Mouse (Mus musculus) megakaryocyte progenitor cell, adult 5-6 weeks (primary cell): ENCODE data around the gene Lrtm2. TPM values are rescaled to one million over a fixed set of nuclear protein-coding genes. Genes with fewer than 3 reads are reported as not detected.

Experiments
- ATAC-seq: replicated peaks from 2 replicates; pipeline ENCODE4 v1.8.0; 2016; ENCODE audit warnings: mild to moderate bottlenecking, moderate TSS enrichment, inconsistent platforms; ENCODE audit not compliant: poor library complexity
- total RNA-seq, 2 experiments: library from RNA; stranded (forward) in 1 of 2; stranded (reverse) in 1 of 2; fragments of 157-497, 149-512 nt in 1 of 2; fragments of 200-1000 nt in 1 of 2; gene quantifications; 2 replicates each; pipeline versions ENCODE4 v1.2.3 to v1.2.4; 2015 to 2017

Gene Lrtm2
- total RNA-seq, 2 experiments from 2014 or later = 0.08 to 0.44 TPM

GRCm38 (mm10) chr6:119301310-119301709, 29.3 kb downstream of the Lrtm2 start:
- no peak for ATAC-seq

- ATAC-seq = no peak
Measured at GRCm38 (mm10) chr6:119280761-119281160, 49.8 kb downstream of the Lrtm2 start.

- no peak for ATAC-seq
Measured at GRCm38 (mm10) chr6:119276713-119277112, 53.9 kb downstream of the Lrtm2 start.

Other genes with a start within 250 kb of the Lrtm2 start
- gene Dcp1b, start 155.5 kb downstream of the Lrtm2 start, total RNA-seq (2015) = 12.3 and 12.8 TPM in 2 replicates
- 8.0 and 11.4 TPM in 2 replicates for gene Dcp1b, start 155.5 kb downstream of the Lrtm2 start, total RNA-seq (2017)
- gene Cacna1c, start 134.3 kb downstream of the Lrtm2 start, total RNA-seq (2015) = not detected in 2 replicates
- gene Cacna1c, start 134.3 kb downstream of the Lrtm2 start, total RNA-seq (2017) = 0.07 TPM in 1 of 2 replicates, not detected in the other
- 0.02 and 0.05 TPM in 2 replicates for gene Cacna2d4, start 94.2 kb downstream of the Lrtm2 start, total RNA-seq (2015)
- 0.08 TPM in 1 of 2 replicates, not detected in the other for gene Cacna2d4, start 94.2 kb downstream of the Lrtm2 start, total RNA-seq (2017)
- 57.1 and 64.4 TPM in 2 replicates for gene Adipor2, start 86.9 kb upstream of the Lrtm2 start, total RNA-seq (2015)
- 71.4 and 85.8 TPM in 2 replicates for gene Adipor2, start 86.9 kb upstream of the Lrtm2 start, total RNA-seq (2017)
- 45.5 and 47.0 TPM in 2 replicates for gene Fbxl14, start 148.9 kb upstream of the Lrtm2 start, total RNA-seq (2015)
- gene Fbxl14, start 148.9 kb upstream of the Lrtm2 start, total RNA-seq (2017) = 43.8 and 47.6 TPM in 2 replicates
- gene Wnt5b, start 213.6 kb upstream of the Lrtm2 start, total RNA-seq (2015) = 0.29 TPM in 1 of 2 replicates, not detected in the other
- not detected in 2 replicates for gene Wnt5b, start 213.6 kb upstream of the Lrtm2 start, total RNA-seq (2017)